Mouse (Mus musculus): ENCODE results near the gene Akr1b3.
"Not testable (repeated sequence)": the region's sequence is repeated elsewhere in the genome, so short reads cannot be mapped to it uniquely, and the experiment has no call there.

Akr1b3 gene

DNA sequence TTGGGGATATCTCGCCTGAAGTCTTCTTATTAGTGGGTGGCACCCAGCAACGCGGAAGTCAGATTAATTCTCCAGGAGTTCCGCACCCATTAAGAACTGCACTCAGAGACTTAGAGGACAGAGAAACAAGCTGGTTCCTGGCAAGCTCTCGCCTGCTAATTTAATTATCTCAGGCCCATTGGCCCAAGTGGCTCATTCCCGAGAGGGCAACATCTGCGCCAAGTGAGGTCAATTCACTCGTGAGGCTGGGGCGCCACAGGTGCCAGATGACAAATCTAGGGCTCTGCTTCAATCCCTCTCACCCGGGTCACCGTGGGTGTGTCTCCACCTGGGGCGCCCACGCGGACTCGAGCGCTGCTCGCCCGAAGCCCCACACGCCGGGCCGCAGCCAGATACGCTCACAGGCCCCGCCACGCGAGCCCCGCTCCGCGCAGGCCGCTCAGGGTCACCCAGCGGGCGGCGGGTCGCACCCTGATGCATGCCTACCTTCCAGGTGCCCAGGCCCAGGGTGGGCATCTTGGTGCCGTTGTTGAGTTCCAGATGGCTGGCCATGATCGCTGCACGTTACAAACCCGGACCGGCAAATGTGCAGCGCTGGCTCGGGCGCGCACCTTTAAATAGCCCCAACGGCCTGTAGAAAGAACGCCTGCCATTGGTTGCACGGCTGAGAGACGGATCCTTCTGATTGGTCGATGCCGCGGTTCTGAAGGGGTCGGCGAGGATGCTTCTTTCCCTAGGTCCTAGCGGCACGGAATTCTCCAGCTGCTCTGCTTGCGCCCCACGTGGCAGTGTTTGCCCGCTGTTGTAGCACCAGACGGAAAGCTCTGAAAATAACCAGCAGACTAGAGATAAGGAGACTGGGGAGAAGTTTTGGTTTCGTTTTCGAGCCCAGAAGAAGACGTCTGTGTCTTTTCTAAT, at the start of gene Akr1b3:
Akr1b3 (minus strand) TSS at position 625 of the 918 bp plus-strand sequence.
- DNase-seq (ENCODE audit: low read depth, low spot score): peak; percentile 78

DNA sequence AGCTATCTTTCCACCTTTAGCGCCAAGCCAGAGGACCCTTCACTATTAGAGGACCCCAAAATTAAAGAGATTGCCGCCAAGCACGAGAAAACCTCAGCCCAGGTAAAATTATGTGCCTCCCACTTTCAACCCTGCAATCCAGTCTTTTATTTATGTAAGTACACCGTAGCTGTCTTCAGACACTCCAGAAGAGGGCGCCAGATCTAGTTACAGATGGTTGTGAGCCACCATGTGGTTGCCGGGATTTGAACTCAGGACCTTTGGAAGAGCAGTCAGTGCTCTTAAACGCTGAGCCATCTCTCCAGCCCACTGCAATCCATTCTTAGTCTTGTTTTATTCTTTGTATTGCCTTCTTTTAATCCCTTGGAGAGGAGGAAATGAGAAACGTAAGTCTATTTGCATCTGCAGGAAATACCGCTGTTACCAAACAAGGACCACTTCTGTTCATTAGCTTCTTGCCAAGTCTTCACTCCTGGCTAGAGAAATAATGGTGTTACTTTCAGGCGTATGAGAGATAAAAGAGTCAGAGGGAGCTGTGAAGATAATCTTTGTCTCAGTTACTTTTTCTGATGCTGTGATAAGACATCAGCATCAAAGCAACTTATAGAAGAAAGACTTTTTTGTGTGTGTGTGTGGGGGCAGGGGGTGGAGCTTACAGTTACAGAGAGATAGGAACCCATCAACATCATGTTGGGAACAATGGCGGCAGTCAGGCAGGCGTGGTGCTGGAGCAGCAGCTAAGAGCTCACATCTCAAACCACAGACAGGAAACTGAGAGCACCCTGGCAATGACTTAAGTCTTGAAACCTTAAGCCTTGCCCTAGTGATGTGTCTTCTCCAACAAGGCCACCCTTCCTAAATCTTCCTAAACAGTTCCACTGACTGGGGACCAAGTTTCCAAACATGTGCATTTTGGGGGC, 47.2 kb upstream of the Akr1b3 start:
- DNase-seq (ENCODE audit: low read depth, low spot score): no peak

- no peak for DNase-seq (ENCODE audit: low read depth, low spot score)
These were observed 38.6 kb upstream of the Akr1b3 start for GRCm38 (mm10) chr6:34355841-34356240.

GRCm38 (mm10) chr6:34355349-34355747, 38.1 kb upstream of the Akr1b3 start:
- no peak for DNase-seq (ENCODE audit: low read depth, low spot score)

GRCm38 (mm10) chr6:34354354-34355348, 37.4 kb upstream of the Akr1b3 start:
- no peak for DNase-seq (ENCODE audit: low read depth, low spot score)

DNA sequence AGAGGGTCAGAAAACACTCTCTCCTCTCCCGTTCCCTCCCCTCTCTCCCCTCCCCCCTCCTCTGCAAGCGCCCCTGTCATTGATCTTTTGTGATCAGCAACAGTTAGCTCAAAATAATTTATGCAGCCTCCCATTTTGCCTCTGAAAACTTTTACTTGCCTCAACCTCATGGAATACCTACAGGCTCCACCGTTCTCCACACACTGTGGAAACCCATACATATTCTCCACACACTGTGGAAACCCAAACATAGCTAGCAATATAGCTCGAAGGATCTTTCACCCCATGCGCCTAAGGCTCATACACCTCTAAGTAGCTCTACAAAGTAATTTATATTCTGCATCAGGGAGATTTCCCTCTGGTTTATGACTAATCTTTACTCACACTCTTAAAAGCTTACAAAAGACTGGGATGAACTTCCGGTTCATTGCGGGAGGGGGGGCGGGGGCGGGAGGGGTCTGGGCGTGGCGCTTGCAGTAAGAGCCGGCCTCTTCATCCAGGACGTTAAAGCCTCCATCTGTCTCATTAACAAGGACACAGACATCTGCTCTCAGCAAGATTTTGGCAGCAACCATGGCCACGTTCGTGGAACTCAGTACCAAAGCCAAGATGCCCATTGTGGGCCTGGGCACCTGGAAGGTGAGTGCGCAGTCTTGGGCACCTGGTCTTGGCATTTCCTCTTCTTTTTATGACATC, 36.5 kb upstream of the Akr1b3 start, which contains the start of gene Akr1b8:
Akr1b8 (plus strand) TSS at position 462 of the 696 bp plus-strand sequence.
- DNase-seq (ENCODE audit: low read depth, low spot score): no peak

DNA sequence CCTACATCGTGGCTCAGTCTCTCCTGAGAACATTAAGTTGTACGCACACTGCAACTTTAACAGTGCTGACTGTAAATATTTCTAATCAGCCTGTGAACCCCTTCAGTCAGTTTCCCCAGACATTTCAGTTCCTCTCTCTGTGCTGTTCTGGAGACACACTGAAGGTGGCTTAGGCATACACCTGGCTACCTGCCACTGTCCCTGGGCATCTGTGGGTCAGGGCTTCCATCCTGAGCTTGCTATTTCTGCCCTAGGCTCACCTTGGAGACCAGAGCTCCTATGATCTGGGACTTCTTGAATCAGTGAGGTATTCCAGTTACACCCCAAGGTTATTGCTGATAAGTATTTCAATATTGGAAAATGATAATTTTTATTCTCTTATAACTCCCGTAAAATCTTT, 35.1 kb upstream of the Akr1b3 start:
- no peak for DNase-seq (ENCODE audit: low read depth, low spot score)

DNA sequence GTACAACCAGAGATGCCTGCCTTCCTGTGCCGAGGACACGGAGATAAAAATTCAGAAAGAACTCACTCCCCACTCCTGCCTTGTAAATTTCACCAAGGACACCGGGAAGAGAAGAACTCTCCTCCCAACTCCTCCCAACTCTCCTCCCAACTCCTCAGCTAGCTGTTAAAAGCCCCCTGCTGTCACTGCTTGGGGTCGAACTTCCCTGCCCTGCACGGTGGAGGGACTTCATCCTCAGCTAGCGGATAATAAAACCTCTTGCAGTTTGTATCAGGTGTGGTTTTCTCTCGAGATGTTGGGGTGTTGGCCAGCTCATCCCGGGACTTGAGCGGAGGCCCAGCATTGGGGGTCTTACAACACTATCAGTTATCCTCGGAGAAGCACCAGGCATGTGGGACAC, 34.2 kb upstream of the Akr1b3 start:
- DNase-seq (ENCODE audit: low read depth, low spot score): not testable (repeated sequence)

DNA sequence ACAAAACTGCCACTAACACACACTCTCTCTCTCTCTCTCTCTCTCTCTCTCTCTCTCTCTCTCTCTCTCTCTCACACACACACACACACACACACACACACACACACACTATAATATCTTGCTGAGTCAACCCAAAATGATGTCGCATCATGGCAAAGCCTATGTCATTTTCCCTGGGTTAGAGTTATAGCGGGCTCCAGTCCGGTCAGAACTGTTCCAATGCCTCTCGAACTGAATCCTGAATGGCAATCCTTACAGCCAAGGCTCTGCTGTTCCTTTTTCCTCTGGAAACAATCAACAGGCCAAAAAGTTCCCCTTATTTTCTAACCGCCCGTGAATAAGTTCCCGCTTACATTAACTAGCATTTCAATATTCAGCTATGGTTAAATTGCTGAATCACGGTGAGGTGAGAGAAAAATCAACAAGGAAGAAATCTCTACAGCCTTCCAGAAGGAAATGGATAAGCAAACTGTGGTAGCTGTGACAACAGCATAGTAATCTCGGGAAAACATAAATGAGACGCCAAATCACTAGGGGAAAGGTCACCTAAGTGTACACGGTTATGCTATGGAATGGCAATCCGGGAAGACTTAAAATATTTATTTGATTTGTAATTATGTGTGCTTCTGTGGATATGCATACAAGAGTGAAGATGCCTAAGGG, 32.9 kb upstream of the Akr1b3 start:
- no peak for DNase-seq (ENCODE audit: low read depth, low spot score)

GRCm38 (mm10) chr6:34346096-34346898, 29.0 kb upstream of the Akr1b3 start:
- peak; percentile 56 for DNase-seq (ENCODE audit: low read depth, low spot score)

DNA sequence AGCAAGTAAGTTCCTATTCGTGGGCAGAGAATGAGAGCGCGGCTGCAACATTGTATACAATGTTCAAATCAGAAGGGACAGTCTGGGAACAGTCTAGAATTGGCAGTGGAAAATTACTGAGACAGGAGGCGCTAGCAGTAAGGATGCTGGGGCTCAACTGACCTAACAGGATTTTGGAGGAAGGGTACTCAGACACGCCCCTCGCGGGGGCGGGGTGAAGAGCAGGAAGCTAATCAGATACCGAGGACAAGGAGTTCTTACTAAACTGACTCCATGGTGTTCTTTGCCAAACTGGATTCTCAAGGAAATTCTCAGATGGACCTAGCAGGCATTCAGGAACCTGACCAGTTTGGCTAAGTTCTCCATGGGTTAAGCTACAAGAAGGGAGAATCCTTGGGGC, 27.7 kb upstream of the Akr1b3 start:
- DNase-seq (ENCODE audit: low read depth, low spot score): no peak

- DNase-seq (ENCODE audit: low read depth, low spot score): no peak
These were observed 27.0 kb upstream of the Akr1b3 start for GRCm38 (mm10) chr6:34344135-34344850.

DNA sequence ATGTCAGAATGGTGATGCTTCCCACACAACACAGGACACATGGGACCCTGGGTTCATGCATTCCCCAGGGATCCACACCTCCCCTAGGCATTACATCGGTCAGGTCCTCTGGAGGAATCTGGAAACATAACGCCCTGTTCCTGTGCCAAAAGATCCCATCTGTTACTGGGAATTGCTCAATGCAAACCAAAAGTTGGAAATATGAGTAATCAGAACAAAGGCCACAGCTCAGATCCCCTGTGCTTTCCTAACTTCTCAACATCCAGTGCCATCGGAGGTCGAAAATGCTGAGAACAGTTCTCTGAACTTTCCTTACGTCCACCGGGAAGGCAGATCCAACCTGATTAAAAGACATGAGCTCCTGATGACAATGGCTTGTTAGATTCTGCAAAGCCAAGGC, 26.1 kb upstream of the Akr1b3 start:
- DNase-seq (ENCODE audit: low read depth, low spot score): no peak

DNA sequence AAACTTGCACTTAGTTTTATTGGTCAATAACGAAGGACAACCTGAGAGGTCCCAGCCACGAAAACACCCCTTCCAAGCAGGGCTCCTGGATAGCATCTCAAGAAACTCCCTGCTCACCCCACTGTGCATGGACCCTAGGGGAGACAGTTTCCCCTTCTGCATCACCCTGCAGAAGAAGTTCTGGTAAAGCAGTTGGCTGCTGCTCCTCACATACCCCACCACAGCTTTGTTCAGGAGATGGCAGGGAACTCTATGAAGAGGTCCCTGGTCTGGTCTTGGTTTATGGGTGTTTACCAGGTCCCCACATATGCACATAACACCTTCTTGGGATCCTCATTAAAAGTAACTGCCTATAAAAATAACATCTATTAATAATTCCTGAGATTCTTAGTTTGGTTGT, 25.2 kb upstream of the Akr1b3 start:
- no peak for DNase-seq (ENCODE audit: low read depth, low spot score)

GRCm38 (mm10) chr6:34341991-34342390, 24.7 kb upstream of the Akr1b3 start:
- no peak for DNase-seq (ENCODE audit: low read depth, low spot score)

DNA sequence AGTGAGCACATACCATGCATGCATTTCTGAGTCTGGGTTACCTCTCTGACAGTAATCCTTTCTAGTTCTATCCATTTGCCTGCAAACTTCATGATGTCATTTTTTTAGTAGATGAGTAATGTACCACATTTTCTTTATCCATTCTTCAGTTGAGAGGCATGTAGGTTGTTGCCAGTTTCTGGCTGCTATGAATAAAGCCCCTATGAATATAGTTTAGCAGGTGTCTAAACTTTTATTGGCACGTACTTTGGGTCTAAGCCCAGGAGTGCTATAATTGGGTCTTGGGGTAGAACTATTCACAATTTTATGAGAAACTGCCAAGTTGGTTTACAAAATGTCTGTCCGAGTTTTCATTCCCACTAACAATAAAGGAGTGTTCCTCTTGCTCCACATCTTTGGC, 20.5 kb upstream of the Akr1b3 start:
- no peak for DNase-seq (ENCODE audit: low read depth, low spot score)

DNA sequence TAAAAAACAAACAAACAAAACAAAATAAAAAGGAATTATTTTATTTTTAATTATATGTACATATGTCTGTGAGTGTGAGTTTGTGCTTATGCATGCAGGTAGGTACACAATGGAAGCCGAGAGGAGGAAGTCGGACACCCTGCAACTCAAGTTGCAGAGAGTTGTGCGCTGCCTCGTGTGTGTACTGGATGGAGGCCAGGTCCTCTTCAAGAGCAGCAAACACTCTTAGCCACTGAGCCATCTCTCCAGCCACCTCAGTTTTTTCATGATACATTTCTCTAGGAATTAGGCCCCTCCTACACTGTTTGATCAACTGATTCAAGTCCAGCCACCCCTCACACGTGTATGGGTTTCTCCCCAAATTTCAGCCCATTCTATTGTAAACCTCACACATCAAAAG, 17.4 kb upstream of the Akr1b3 start:
- no peak for DNase-seq (ENCODE audit: low read depth, low spot score)

- not testable (repeated sequence) for DNase-seq (ENCODE audit: low read depth, low spot score)
These were observed 14.5 kb upstream of the Akr1b3 start for GRCm38 (mm10) chr6:34331804-34332203.

Measured in retina, adult 2 months (tissue).